Mouse (Mus musculus): ENCODE data around the gene Tmem185b. TPM values are rescaled to one million over a fixed set of nuclear protein-coding genes. Genes with fewer than 3 reads are reported as not detected.

Gene Tmem185b
- 61.2 and 64.8 TPM in 2 replicates for polyA plus RNA-seq (2012; rRNA removed)

DNA sequence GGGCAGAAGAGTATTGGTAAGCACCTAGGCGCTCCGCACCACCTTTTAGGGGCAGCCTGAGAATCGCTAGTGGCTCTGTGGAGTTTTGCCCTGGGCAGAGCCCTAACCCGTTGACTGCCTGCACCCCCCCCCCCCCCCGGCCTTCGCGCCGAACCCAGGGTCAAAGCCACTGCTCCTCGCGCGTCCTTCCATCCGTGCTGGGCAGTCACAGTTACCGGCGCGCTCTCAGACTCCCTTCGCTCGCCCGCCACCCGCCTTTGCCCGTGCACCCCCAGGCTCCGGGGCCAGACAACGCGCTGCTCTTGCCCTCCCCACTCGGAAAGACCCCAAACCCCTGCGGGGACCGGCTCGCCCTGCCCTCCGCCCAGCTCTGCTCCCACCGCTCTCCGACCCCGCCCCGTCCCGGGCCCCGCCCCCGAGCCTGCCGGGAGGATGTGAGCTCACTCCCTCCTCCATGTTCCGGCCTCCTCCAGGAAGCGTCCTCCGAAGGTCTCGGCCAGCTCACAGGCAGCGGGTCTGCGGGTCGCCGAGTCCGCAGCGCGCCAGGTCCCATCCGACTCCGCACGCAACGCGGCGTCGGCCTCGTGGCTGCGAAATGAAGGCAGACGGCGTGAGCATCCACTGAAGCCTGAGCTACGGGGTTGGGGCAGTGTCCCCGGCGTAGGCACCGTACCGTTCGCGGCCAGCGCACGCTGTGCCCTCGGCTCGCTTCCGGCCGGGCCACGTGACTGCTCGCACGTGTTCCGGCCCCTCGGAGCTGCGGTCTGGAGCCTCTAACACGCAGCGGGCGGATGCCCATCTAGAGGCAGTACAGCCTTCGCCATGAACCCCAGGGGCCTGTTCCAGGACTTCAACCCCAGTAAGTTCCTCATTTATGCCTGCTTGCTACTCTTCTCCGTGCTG lies at the start of gene Tmem185b:
Gene Tmem185b (plus strand): TSS at position 472 of the 903 bp plus-strand sequence.
- peak; percentile 96 for DNase-seq
- no peak within 1 kb of the TSS for H3K27ac ChIP-seq (ENCODE audit: control insufficient read depth, insufficient read depth, low read length)
- H3K27me3 ChIP-seq (ENCODE audit: control insufficient read depth, insufficient read depth, low read length), result no peaks in the 10 kb centered on the region
- peaks cover 4% of the 10 kb centered on the region; the same call in 1 of the 2 replicates for H3K36me3 ChIP-seq (ENCODE audit: control insufficient read depth, insufficient read depth, low read length)
- 1% methylated on average over 81 of the region's 82 CpGs for WGBS
- peak; percentile 68; the same call in 1 of the 2 replicates for TF ChIP-seq POLR2A (IDR thresholded peaks at IDR 0.05; ENCODE audit: control insufficient read depth, extremely low read depth, insufficient read depth, low read length, poor library complexity)
- TF ChIP-seq CTCF (IDR thresholded peaks at IDR 0.05; ENCODE audit: borderline replicate concordance, control insufficient read depth, extremely low read depth, insufficient read depth, low read length, poor library complexity), result no peak
- peaks cover 22% of the 10 kb centered on the region for H3K4me1 ChIP-seq (replicated peaks; ENCODE audit: control insufficient read depth, insufficient read depth, low read length)
- H3K4me3 ChIP-seq (ENCODE audit: control insufficient read depth, insufficient read depth, low read length), result peak within 1 kb of the TSS; percentile 71

GRCm38 (mm10) chr1:119476905-119477353 lies 49.0 kb upstream of the Tmem185b start:
- no peaks in the 10 kb centered on the region for H3K36me3 ChIP-seq (ENCODE audit: control insufficient read depth, insufficient read depth, low read length)
- WGBS, result 4% methylated on average over 7 of the region's 7 CpGs
- H3K4me3 ChIP-seq (ENCODE audit: control insufficient read depth, insufficient read depth, low read length), result no peak overlapping the region
- no peak overlapping the region for H3K27ac ChIP-seq (ENCODE audit: control insufficient read depth, insufficient read depth, low read length)
- peak; percentile 45 for DNase-seq
- peaks cover 22% of the 10 kb centered on the region for H3K4me1 ChIP-seq (replicated peaks; ENCODE audit: control insufficient read depth, insufficient read depth, low read length)
- H3K27me3 ChIP-seq (ENCODE audit: control insufficient read depth, insufficient read depth, low read length), result no peaks in the 10 kb centered on the region
- no peak for TF ChIP-seq CTCF (IDR thresholded peaks at IDR 0.05; ENCODE audit: borderline replicate concordance, control insufficient read depth, extremely low read depth, insufficient read depth, low read length, poor library complexity)
- no peak for TF ChIP-seq POLR2A (IDR thresholded peaks at IDR 0.05; ENCODE audit: control insufficient read depth, extremely low read depth, insufficient read depth, low read length, poor library complexity)

- Histone ChIP-seq H3K36me3 (ENCODE audit: control insufficient read depth, insufficient read depth, low read length) (no peaks in the 10 kb centered on the region), H3K27me3 (ENCODE audit: control insufficient read depth, insufficient read depth, low read length) (no peaks in the 10 kb centered on the region), H3K4me1 (replicated peaks; ENCODE audit: control insufficient read depth, insufficient read depth, low read length) (peaks cover 22% of the 10 kb centered on the region), H3K4me3 (ENCODE audit: control insufficient read depth, insufficient read depth, low read length) (no peak overlapping the region), H3K27ac (ENCODE audit: control insufficient read depth, insufficient read depth, low read length) (no peak overlapping the region)
- WGBS, result 76% methylated on average over 4 of the region's 4 CpGs
- no peak for TF ChIP-seq POLR2A (IDR thresholded peaks at IDR 0.05; ENCODE audit: control insufficient read depth, extremely low read depth, insufficient read depth, low read length, poor library complexity)
- no peak for TF ChIP-seq CTCF (IDR thresholded peaks at IDR 0.05; ENCODE audit: borderline replicate concordance, control insufficient read depth, extremely low read depth, insufficient read depth, low read length, poor library complexity)
- DNase-seq, result no peak
These were observed 46.3 kb upstream of the Tmem185b start for GRCm38 (mm10) chr1:119479641-119480040.

- Histone ChIP-seq H3K27ac (ENCODE audit: control insufficient read depth, insufficient read depth, low read length) (no peak overlapping the region), H3K4me1 (replicated peaks; ENCODE audit: control insufficient read depth, insufficient read depth, low read length) (peaks cover 17% of the 10 kb centered on the region), H3K4me3 (ENCODE audit: control insufficient read depth, insufficient read depth, low read length) (no peak overlapping the region), H3K27me3 (ENCODE audit: control insufficient read depth, insufficient read depth, low read length) (no peaks in the 10 kb centered on the region), H3K36me3 (ENCODE audit: control insufficient read depth, insufficient read depth, low read length) (no peaks in the 10 kb centered on the region)
- TF ChIP-seq POLR2A (IDR thresholded peaks at IDR 0.05; ENCODE audit: control insufficient read depth, extremely low read depth, insufficient read depth, low read length, poor library complexity), result no peak
- TF ChIP-seq CTCF (IDR thresholded peaks at IDR 0.05; ENCODE audit: borderline replicate concordance, control insufficient read depth, extremely low read depth, insufficient read depth, low read length, poor library complexity), result no peak
- no peak for DNase-seq
- 88% methylated on average over 8 of the region's 8 CpGs for WGBS
These were observed 45.3 kb upstream of the Tmem185b start for GRCm38 (mm10) chr1:119480678-119481077.

DNA sequence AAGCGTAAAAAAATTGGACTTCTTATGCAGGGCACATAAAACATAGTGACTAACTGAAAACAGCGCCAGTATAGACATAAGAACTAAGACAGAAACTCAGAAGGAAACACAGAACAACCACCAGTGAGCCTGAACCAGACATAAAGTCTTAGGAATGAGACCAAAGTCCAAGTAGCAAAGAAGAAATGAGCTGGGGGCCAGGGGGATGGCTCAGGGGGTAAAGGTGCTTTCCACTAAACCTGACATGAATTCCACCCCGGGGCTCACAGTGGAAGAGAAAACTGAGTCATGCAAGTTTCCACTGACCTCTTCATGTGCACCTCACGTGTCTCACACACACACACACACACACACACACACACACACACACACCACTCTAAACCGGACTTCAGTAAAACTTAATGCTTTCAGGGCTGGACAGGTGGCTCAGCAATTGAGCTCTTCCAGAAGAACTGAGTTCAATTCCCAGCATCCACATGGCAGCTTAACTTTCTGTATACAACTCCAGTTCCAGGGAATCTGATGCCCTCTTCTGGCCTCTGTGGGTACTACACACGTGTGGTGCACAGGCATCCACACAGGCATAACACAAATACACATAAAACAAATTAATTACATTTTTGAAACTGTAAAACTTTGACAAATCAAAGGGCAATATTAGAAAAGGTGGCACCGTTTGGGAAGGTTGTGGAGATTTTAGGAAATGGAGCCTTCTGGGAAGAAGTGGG lies 44.6 kb upstream of the Tmem185b start:
- TF ChIP-seq POLR2A (IDR thresholded peaks at IDR 0.05; ENCODE audit: control insufficient read depth, extremely low read depth, insufficient read depth, low read length, poor library complexity) (no peak), CTCF (IDR thresholded peaks at IDR 0.05; ENCODE audit: borderline replicate concordance, control insufficient read depth, extremely low read depth, insufficient read depth, low read length, poor library complexity) (no peak)
- H3K4me3 ChIP-seq (ENCODE audit: control insufficient read depth, insufficient read depth, low read length), result no peak overlapping the region
- no peak overlapping the region for H3K27ac ChIP-seq (ENCODE audit: control insufficient read depth, insufficient read depth, low read length)
- H3K4me1 ChIP-seq (replicated peaks; ENCODE audit: control insufficient read depth, insufficient read depth, low read length), result peaks cover 17% of the 10 kb centered on the region
- no peak for DNase-seq
- no peaks in the 10 kb centered on the region for H3K27me3 ChIP-seq (ENCODE audit: control insufficient read depth, insufficient read depth, low read length)
- 97% methylated on average over 7 of the region's 7 CpGs for WGBS
- H3K36me3 ChIP-seq (ENCODE audit: control insufficient read depth, insufficient read depth, low read length), result no peaks in the 10 kb centered on the region

GRCm38 (mm10) chr1:119482891-119483290 lies 43.1 kb upstream of the Tmem185b start:
- TF ChIP-seq CTCF (IDR thresholded peaks at IDR 0.05; ENCODE audit: borderline replicate concordance, control insufficient read depth, extremely low read depth, insufficient read depth, low read length, poor library complexity) (no peak), POLR2A (IDR thresholded peaks at IDR 0.05; ENCODE audit: control insufficient read depth, extremely low read depth, insufficient read depth, low read length, poor library complexity) (no peak)
- 74% methylated on average over 3 of the region's 3 CpGs for WGBS
- Histone ChIP-seq H3K4me1 (replicated peaks; ENCODE audit: control insufficient read depth, insufficient read depth, low read length) (peaks cover 20% of the 10 kb centered on the region), H3K4me3 (ENCODE audit: control insufficient read depth, insufficient read depth, low read length) (no peak overlapping the region), H3K36me3 (ENCODE audit: control insufficient read depth, insufficient read depth, low read length) (no peaks in the 10 kb centered on the region), H3K27ac (ENCODE audit: control insufficient read depth, insufficient read depth, low read length) (no peak overlapping the region), H3K27me3 (ENCODE audit: control insufficient read depth, insufficient read depth, low read length) (no peaks in the 10 kb centered on the region)
- DNase-seq, result no peak

Measured in thymus, adult 2 months (tissue).